Mouse (Mus musculus) liver, postnatal 0 days (tissue): ENCODE measurements around the gene Aatk. TPM values are rescaled to one million over a fixed set of nuclear protein-coding genes. Genes with fewer than 3 reads are reported as not detected.

ENCODE experiments used
- ATAC-seq: fragments of 200-750 bp; cut with Nextera tagmentation; 2 replicates; pipeline ENCODE4 v1.8.0; 2017; ENCODE audit warnings: mild to moderate bottlenecking, moderate library complexity
- DNase-seq: peaks from one replicate; pipeline ENCODE4 v3.0.0-alpha.2; 2016
- H3K27ac ChIP-seq: fragments of 300-500 bp; sonication (generic); 2 replicates; pipeline ENCODE4 v1.5.1; 2014; ENCODE audit warnings: antibody characterized with exemption, moderate library complexity, mild to moderate bottlenecking, low read depth
- H3K27me3 ChIP-seq: fragments of 300-500 bp; sonication (generic); 2 replicates; pipeline ENCODE4 v1.6.1; 2014; ENCODE audit warnings: low read length, control low read depth, mixed read lengths; ENCODE audit not compliant: insufficient read depth
- H3K36me3 ChIP-seq: fragments of 300-500 bp; sonication (generic); replicated peaks from 2 replicates; pipeline ENCODE4 v1.6.1; 2014; ENCODE audit warnings: mild to moderate bottlenecking, control low read depth, low read length, moderate library complexity, mixed read lengths; ENCODE audit not compliant: insufficient read depth
- H3K4me1 ChIP-seq: fragments of 300-500 bp; sonication (generic); 2 replicates; pipeline ENCODE4 v1.6.1; 2014; ENCODE audit warnings: antibody characterized with exemption, mild to moderate bottlenecking, control low read depth; ENCODE audit not compliant: insufficient read depth
- H3K4me2 ChIP-seq: fragments of 300-500 bp; sonication (generic); 2 replicates; pipeline ENCODE4 v1.6.1; 2014; ENCODE audit warnings: low read depth, mild to moderate bottlenecking, low read length, moderate library complexity, mixed read lengths
- H3K4me3 ChIP-seq: fragments of 300-500 bp; sonication (generic); 2 replicates; pipeline ENCODE4 v1.5.1; 2014; ENCODE audit warnings: low read depth, low read length
- H3K9ac ChIP-seq: fragments of 300-500 bp; sonication (generic); replicated peaks from 2 replicates; pipeline ENCODE4 v1.6.1; 2014; ENCODE audit warnings: mild to moderate bottlenecking, moderate library complexity
- H3K9me3 ChIP-seq: fragments of 300-500 bp; sonication (generic); 2 replicates; pipeline ENCODE4 v1.6.1; 2016; ENCODE audit warnings: mild to moderate bottlenecking, control low read depth, low read length, mixed read lengths
- CTCF ChIP-seq: sonication (generic); IDR thresholded peaks from 2 replicates; pipeline ENCODE4 v1.5.1; 2016; ENCODE audit warnings: antibody characterized with exemption, low read depth
- EP300 ChIP-seq: IDR thresholded peaks from 2 replicates; pipeline ENCODE4 v1.6.1; 2016; ENCODE audit warnings: antibody characterized with exemption, low read depth, mild to moderate bottlenecking
- WGBS: fragments of 180-500 bp; shearing (Covaris S2); extraction: QIAGEN DNeasy Blood & Tissue Kit; methylation state at CpG from one replicate; pipeline ENCODE4 v1.1.7; 2014; ENCODE audit not compliant: insufficient replicate concordance; 5-methylcytosine and 5-hydroxymethylcytosine counted together
- polyA plus RNA-seq: library from polyadenylated mRNA; unstranded; fragments of >200 nt; fragmentation: Nextera tagmentation; extraction: Ambion mirVana; gene quantifications from 2 replicates; pipeline ENCODE4 v1.2.1, GENCODE M21; 2015

Gene Aatk
- polyA plus RNA-seq, 1 experiment from 2014 or later: 0.89 TPM

- H3K9me3 ChIP-seq: no peaks in the 10 kb centered on the region
- H3K4me1 ChIP-seq: peaks cover 9% of the 10 kb centered on the region
- ATAC-seq: no peak
- TF ChIP-seq CTCF (peak; percentile 21; the same call in 1 of the 2 replicates), EP300 (no peak)
- no peak overlapping the region for H3K9ac ChIP-seq
- 58% methylated on average over 43 of the region's 43 CpGs for WGBS
- no peak overlapping the region for H3K4me3 ChIP-seq
- no peaks in the 10 kb centered on the region for H3K36me3 ChIP-seq
- no peaks in the 10 kb centered on the region for H3K27me3 ChIP-seq
- H3K27ac ChIP-seq: no peak overlapping the region
- no peak for DNase-seq
- no peak overlapping the region for H3K4me2 ChIP-seq
These were observed 35.0 kb downstream of the Aatk start for GRCm38 (mm10) chr11:120011761-120012560.

GRCm38 (mm10) chr11:120011114-120011760 is 35.7 kb downstream of the Aatk start:
- 65% methylated on average over 11 of the region's 11 CpGs for WGBS

GRCm38 (mm10) chr11:120009937-120010336 is 37.0 kb downstream of the Aatk start:
- H3K27ac ChIP-seq: no peak overlapping the region

More at GRCm38 (mm10) chr11:120011114-120011760, 35.7 kb downstream of the Aatk start:
- no peaks in the 10 kb centered on the region for H3K36me3 ChIP-seq
- peaks cover 9% of the 10 kb centered on the region for H3K4me1 ChIP-seq
- H3K4me2 ChIP-seq: no peak overlapping the region
- no peak overlapping the region for H3K9ac ChIP-seq
- TF ChIP-seq CTCF: no peak
- no peak for TF ChIP-seq EP300
- no peak for DNase-seq
- H3K9me3 ChIP-seq: no peaks in the 10 kb centered on the region
- no peak overlapping the region for H3K27ac ChIP-seq
- H3K27me3 ChIP-seq: no peaks in the 10 kb centered on the region
- H3K4me3 ChIP-seq: no peak overlapping the region
- no peak for ATAC-seq

GRCm38 (mm10) chr11:120008956-120009355 is 38.0 kb downstream of the Aatk start:
- 78% methylated on average over 7 of the region's 8 CpGs for WGBS
- no peak for TF ChIP-seq CTCF
- no peak for TF ChIP-seq EP300
- Histone ChIP-seq H3K36me3 (no peaks in the 10 kb centered on the region), H3K27ac (no peak overlapping the region), H3K9me3 (no peaks in the 10 kb centered on the region), H3K27me3 (no peaks in the 10 kb centered on the region), H3K4me1 (peaks cover 9% of the 10 kb centered on the region), H3K4me2 (no peak overlapping the region), H3K9ac (no peak overlapping the region), H3K4me3 (no peak overlapping the region)
- no peak for DNase-seq
- ATAC-seq: no peak

More at GRCm38 (mm10) chr11:120009937-120010336, 37.0 kb downstream of the Aatk start:
- no peaks in the 10 kb centered on the region for H3K27me3 ChIP-seq
- TF ChIP-seq CTCF: no peak
- no peak for TF ChIP-seq EP300
- no peak overlapping the region for H3K4me2 ChIP-seq
- 86% methylated on average over 20 of the region's 20 CpGs for WGBS
- H3K4me3 ChIP-seq: no peak overlapping the region
- H3K4me1 ChIP-seq: peaks cover 9% of the 10 kb centered on the region
- no peak overlapping the region for H3K9ac ChIP-seq
- DNase-seq: no peak
- no peaks in the 10 kb centered on the region for H3K36me3 ChIP-seq
- ATAC-seq: no peak
- no peaks in the 10 kb centered on the region for H3K9me3 ChIP-seq

DNA sequence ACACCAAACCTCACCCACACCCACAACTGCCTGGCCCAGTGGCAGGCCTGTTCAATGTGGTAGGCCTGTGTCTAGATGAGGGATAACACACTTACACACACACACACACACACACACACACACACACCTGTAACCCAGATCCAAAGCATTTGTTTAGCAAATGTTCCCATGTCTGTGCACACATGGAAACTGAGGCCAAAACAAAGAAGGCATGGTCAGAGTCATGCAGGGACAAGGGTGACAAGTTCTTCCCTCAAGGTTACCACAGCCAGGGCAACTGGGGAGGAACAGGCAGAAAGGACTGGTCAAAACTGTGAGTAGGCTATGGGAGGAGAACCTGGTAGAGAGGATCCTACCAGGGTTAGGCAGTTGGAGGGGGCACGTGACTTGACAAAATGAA is 38.5 kb downstream of the Aatk start:
- no peak overlapping the region for H3K27ac ChIP-seq
- no peaks in the 10 kb centered on the region for H3K27me3 ChIP-seq
- 94% methylated on average over 1 of the region's 1 CpGs for WGBS
- TF ChIP-seq EP300 (no peak), CTCF (no peak)
- DNase-seq (no peak), ATAC-seq (no peak)
- no peak overlapping the region for H3K9ac ChIP-seq
- no peak overlapping the region for H3K4me3 ChIP-seq
- peaks cover 7% of the 10 kb centered on the region for H3K4me1 ChIP-seq
- no peak overlapping the region for H3K4me2 ChIP-seq
- H3K9me3 ChIP-seq: no peaks in the 10 kb centered on the region
- 0 out of 2 replicates have a peak, but pooled peaks cover 4% of the 10 kb centered on the region for H3K36me3 ChIP-seq

GRCm38 (mm10) chr11:120007496-120008080 is 39.4 kb downstream of the Aatk start:
- peaks cover 4% of the 10 kb centered on the region; the same call in 1 of the 2 replicates for H3K4me1 ChIP-seq
- WGBS: 56% methylated on average over 4 of the region's 4 CpGs
- no peak overlapping the region for H3K4me2 ChIP-seq
- no peaks in the 10 kb centered on the region for H3K9me3 ChIP-seq
- 0 out of 2 replicates have a peak, but pooled peaks have one; percentile 7 for TF ChIP-seq CTCF
- TF ChIP-seq EP300: no peak
- H3K27me3 ChIP-seq: no peaks in the 10 kb centered on the region
- H3K4me3 ChIP-seq: no peak overlapping the region
- DNase-seq (peak; percentile 62), ATAC-seq (peak; percentile 63)
- H3K27ac ChIP-seq: no peak overlapping the region
- 0 out of 2 replicates have a peak, but pooled peaks cover 5% of the 10 kb centered on the region for H3K36me3 ChIP-seq
- 0 out of 2 replicates have a peak overlapping the region, but pooled peaks have one; percentile 44 for H3K9ac ChIP-seq
